ENCODE assay signal across 10 mouse cellular contexts in genomic region chr17:46994641-46995398, GRCm38 (mm10). TPM values are rescaled to one million over a fixed set of nuclear protein-coding genes. Genes with fewer than 3 reads are reported as not detected.
DNase-seq lines count a peak whose midpoint lies in the region; ATAC-seq lines count a peak whose summit lies in the region.
"Had no signal": no experiment of that assay in that cellular context is flagged by ENCODE, and none has a peak within 500 bp of the region (broad histone marks: within the 10 kb centered on the region; RNA-seq: fewer than 3 reads in every experiment).

No protein-coding gene starts in this region.

- peaks cover 90% of the 10 kb centered on the region for H3K36me3 ChIP-seq in liver, embryonic 12.5 days

- H3K9ac ChIP-seq in liver, embryonic 12.5 days: no peak overlapping the region
- H3K9ac ChIP-seq: forebrain, embryonic 13.5 days had no signal

- H3K4me1 ChIP-seq in liver, embryonic 12.5 days: peaks cover 8% of the 10 kb centered on the region
- H3K4me1 ChIP-seq: forebrain, embryonic 13.5 days had no signal

- H3K27me3 ChIP-seq in liver, embryonic 12.5 days (replicated peaks): no peaks in the 10 kb centered on the region
- H3K27me3 ChIP-seq: forebrain, embryonic 13.5 days had no signal

- 79% methylated on average over 10 of the region's 10 CpGs for WGBS in liver, embryonic 12.5 days (ENCODE audit: insufficient replicate concordance)

- no peaks in the 10 kb centered on the region for H3K9me3 ChIP-seq in liver, embryonic 12.5 days (replicated peaks)
- H3K9me3 ChIP-seq: forebrain, embryonic 13.5 days had no signal

- peak; percentile 30 to 64 for DNase-seq in spleen, postnatal 4 days (ENCODE audit: low spot score in 2 of 2)
- DNase-seq in spleen, postnatal 14 days (ENCODE audit: low spot score in 2 of 2): no peak
- DNase-seq in yolk sac, embryonic 10.5 days (ENCODE audit: low spot score): peak; percentile 70
- no peak for DNase-seq in urinary bladder, postnatal 4 days (ENCODE audit: low spot score in 2 of 2)
- DNase-seq in cerebellum, adult 9-10 months: no peak
- no peak for DNase-seq in heart, adult 9 months (ENCODE audit: low spot score in 2 of 2)
- DNase-seq: cerebellum, adult 8-10 months had no signal

- ATAC-seq in granulocyte monocyte progenitor cell, adult 5-6 weeks (replicated peaks; ENCODE audit: poor library complexity, severe bottlenecking): peak; percentile 89
- ATAC-seq in liver, embryonic 12.5 days: peak; percentile 76
- ATAC-seq: forebrain, embryonic 13.5 days had no signal

- H3K4me2 ChIP-seq in liver, embryonic 12.5 days: no peak overlapping the region
- H3K4me2 ChIP-seq: forebrain, embryonic 13.5 days had no signal

- no peak overlapping the region for H3K4me3 ChIP-seq in liver, embryonic 12.5 days
- H3K4me3 ChIP-seq: forebrain, embryonic 13.5 days had no signal

- peak overlapping the region; percentile 50 for H3K27ac ChIP-seq in liver, embryonic 12.5 days
- H3K27ac ChIP-seq: forebrain, embryonic 13.5 days had no signal

RNA-seq across cellular contexts. Expression of gene Ubr2, which starts 15.5 kb away (rescaled TPM):
- total RNA-seq in granulocyte monocyte progenitor cell, adult 5-6 weeks (2014; fragmentation: Nextera tagmentation): 40.9 and 45.3 TPM in 2 replicates
- total RNA-seq in granulocyte monocyte progenitor cell, adult 5-6 weeks (2017): 20.3 and 25.3 TPM in 2 replicates
- 15.6 and 16.1 TPM in 2 replicates for polyA plus RNA-seq in liver, embryonic 12.5 days (2016; fragmentation: Nextera tagmentation; extraction: Ambion mirVana)

Comparison
In these comparisons a context has a peak if more than half of its experiments do, and no peak if none do; other contexts are left out.
1. DNase-seq: peak in spleen, postnatal 4 days (2 of 2) and yolk sac, embryonic 10.5 days (single experiment); none in spleen, postnatal 14 days (0 of 2), urinary bladder, postnatal 4 days (0 of 2), cerebellum, adult 9-10 months (single experiment) and heart, adult 9 months (0 of 2).